Mouse (Mus musculus) CD8-positive naive resting alpha-beta T cell, adult 2 months (primary cell): ENCODE results near the gene Olfr885.

ENCODE experiments used
- DNase-seq, 2 experiments: peaks; one replicate each; pipeline ENCODE4 v3.0.0; 2022; ENCODE audit warnings: low read depth in 2 of 2, low spot score in 2 of 2

The Olfr885 gene

DNA sequence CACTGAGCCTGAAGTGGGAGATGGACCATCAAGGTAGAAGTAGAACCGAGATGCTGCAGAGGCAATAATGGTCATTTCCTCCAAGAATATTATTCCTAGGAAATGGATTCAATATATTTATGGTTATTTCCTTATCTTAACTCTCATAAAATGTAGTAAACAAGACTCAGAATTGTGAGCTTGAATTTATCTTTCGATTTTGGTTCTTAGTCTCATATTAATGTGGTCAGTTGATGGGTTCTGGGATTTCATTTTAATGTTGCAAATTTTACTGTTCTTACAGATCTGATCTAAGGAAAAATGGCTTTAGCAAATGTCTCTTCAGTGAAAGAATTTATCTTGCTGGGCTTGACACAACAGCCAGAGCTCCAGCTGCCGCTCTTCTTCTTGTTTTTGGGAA is at the start of gene Olfr885:
Olfr885 (plus strand) TSS at position 301 of the 400 bp plus-strand sequence.
- DNase-seq: no peak

GRCm38 (mm10) chr9:38025508-38025907 is 35.6 kb upstream of the Olfr885 start, which contains the start of gene Olfr883:
Gene Olfr883 (plus strand): TSS chr9:38025808.
- DNase-seq: no peak

GRCm38 (mm10) chr9:38046255-38046654 is 14.9 kb upstream of the Olfr885 start, which contains the start of gene Olfr884:
Gene Olfr884 (plus strand): TSS chr9:38046555.
- no peak for DNase-seq

- DNase-seq: no peak
Observed at GRCm38 (mm10) chr9:38083772-38084171, 22.6 kb downstream of the Olfr885 start, which contains the start of gene Olfr887. Gene Olfr887 (plus strand): TSS chr9:38084072.

DNA sequence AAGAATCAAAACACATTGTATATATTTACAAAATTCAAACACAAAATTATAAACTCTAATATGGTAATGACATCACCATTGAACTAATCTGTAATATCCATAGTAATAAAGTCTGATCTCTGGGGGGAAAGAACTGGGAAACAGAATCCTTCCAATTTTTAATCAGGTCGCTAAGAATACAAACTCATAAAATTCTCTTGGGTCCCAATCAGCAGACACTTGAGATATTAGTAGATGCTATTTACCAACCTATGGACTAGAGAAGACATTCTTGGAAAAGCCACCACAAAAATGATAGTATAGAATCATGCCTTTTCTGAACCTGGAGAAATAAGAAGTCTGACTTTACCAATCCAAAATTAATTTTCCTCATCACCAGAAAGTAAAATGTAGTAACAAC is 46.7 kb downstream of the Olfr885 start, which contains the start of gene Olfr888:
Olfr888 (plus strand) TSS at position 301 of the 400 bp plus-strand sequence.
- DNase-seq: no peak
